Mouse (Mus musculus) MEL (cell line): ENCODE measurements around the gene Emc8. TPM values are rescaled to one million over a fixed set of nuclear protein-coding genes. Genes with fewer than 3 reads are reported as not detected.

Source experiments
- DNase-seq: peaks from one replicate; pipeline ENCODE4 v3.0.0; 2011; ENCODE audit warnings: low read depth, low spot score
- H3K27ac ChIP-seq: 2 replicates; pipeline ENCODE4 v1.5.1; 2012; ENCODE audit warnings: low read depth, mild to moderate bottlenecking, control low read depth, low read length, moderate library complexity; ENCODE audit not compliant: control insufficient read depth
- H3K27me3 ChIP-seq, 2 experiments: fragments of 150-350 bp in 1 of 2; sonication (generic) in 1 of 2; 2 replicates each; pipeline ENCODE4 v1.6.1; 2012; ENCODE audit warnings: low read length in 2 of 2, mild to moderate bottlenecking in 2 of 2, improper control_type of control experiment in 1 of 2, moderate library complexity in 1 of 2; ENCODE audit not compliant: insufficient read depth in 2 of 2, control insufficient read depth in 1 of 2
- H3K36me3 ChIP-seq, 2 experiments: 2 replicates each; pipeline ENCODE4 v1.6.1; 2012 to 2014; ENCODE audit warnings: low read length in 2 of 2, improper control_type of control experiment in 1 of 2, inconsistent platforms in 1 of 2, mild to moderate bottlenecking in 1 of 2; ENCODE audit not compliant: insufficient read depth in 2 of 2, control insufficient read depth in 1 of 2
- H3K4me1 ChIP-seq, 2 experiments: fragments of 150-350 bp in 1 of 2; sonication (generic) in 1 of 2; 2 replicates each; pipeline ENCODE4 v1.6.1; 2012; ENCODE audit warnings: low read length in 2 of 2, improper control_type of control experiment in 1 of 2, mild to moderate bottlenecking in 1 of 2; ENCODE audit not compliant: insufficient read depth in 2 of 2, control insufficient read depth in 1 of 2
- H3K4me3 ChIP-seq, 2 experiments: fragments of 150-350 bp in 1 of 2; sonication (generic) in 1 of 2; 2 replicates each; pipeline ENCODE4 v1.5.1; 2012; ENCODE audit warnings: low read depth in 2 of 2, low read length in 2 of 2, mild to moderate bottlenecking in 2 of 2, moderate library complexity in 2 of 2, control low read depth in 1 of 2, improper control_type of control experiment in 1 of 2; ENCODE audit not compliant: control insufficient read depth in 1 of 2, insufficient read depth in 1 of 2
- H3K79me2 ChIP-seq: 2 replicates; pipeline ENCODE4 v1.6.1; 2012; ENCODE audit warnings: mild to moderate bottlenecking, low read length, moderate library complexity; ENCODE audit not compliant: control insufficient read depth, poor library complexity, insufficient read depth
- H3K9ac ChIP-seq: 2 replicates; pipeline ENCODE4 v1.6.1; 2012; ENCODE audit warnings: low read depth, mild to moderate bottlenecking, control low read depth, low read length, moderate library complexity; ENCODE audit not compliant: control insufficient read depth, poor library complexity, severe bottlenecking
- H3K9me3 ChIP-seq: fragments of 150-350 bp; sonication (generic); replicated peaks from 2 replicates; pipeline ENCODE4 v1.6.1; 2012; ENCODE audit warnings: mild to moderate bottlenecking, low read length, improper control_type of control experiment, moderate library complexity; ENCODE audit not compliant: insufficient read depth
- BHLHE40 ChIP-seq: IDR thresholded peaks from 2 replicates; pipeline ENCODE4 v1.6.1; 2012; ENCODE audit warnings: low read depth, mild to moderate bottlenecking, inconsistent platforms, low read length, improper control_type of control experiment, borderline replicate concordance
- CTCF ChIP-seq, 3 experiments: IDR thresholded peaks in 2 of 3; conservative IDR thresholded peaks in 1 of 3; 2 replicates each; pipeline ENCODE4 v1.5.1; 2011 to 2012; ENCODE audit warnings: low read length in 3 of 3, low read depth in 2 of 3, mild to moderate bottlenecking in 2 of 3, improper control_type of control experiment in 1 of 3, inconsistent platforms in 1 of 3, mixed read lengths in 1 of 3, moderate library complexity in 1 of 3; ENCODE audit not compliant: control insufficient read depth in 1 of 3, insufficient read depth in 1 of 3, poor library complexity in 1 of 3, severe bottlenecking in 1 of 3
- E2F4 ChIP-seq: IDR thresholded peaks from 2 replicates; pipeline ENCODE4 v1.6.1; 2011; ENCODE audit warnings: low read depth, low read length, improper control_type of control experiment, borderline replicate concordance
- ELF1 ChIP-seq: IDR thresholded peaks from 2 replicates; pipeline ENCODE4 v1.6.1; 2014; ENCODE audit warnings: low read depth, mild to moderate bottlenecking, inconsistent platforms, low read length, improper control_type of control experiment, moderate library complexity
- EP300 ChIP-seq, 2 experiments: IDR thresholded peaks; 2 replicates each; pipeline ENCODE4 v1.6.1; 2011; ENCODE audit warnings: improper control_type of control experiment in 2 of 2, low read length in 2 of 2, low read depth in 1 of 2, mild to moderate bottlenecking in 1 of 2
- ETS1 ChIP-seq: IDR thresholded peaks from 2 replicates; pipeline ENCODE4 v1.6.1; 2012; ENCODE audit warnings: low read depth, mild to moderate bottlenecking, inconsistent platforms, low read length, improper control_type of control experiment, moderate library complexity
- JUND ChIP-seq: IDR thresholded peaks from 2 replicates; pipeline ENCODE4 v1.6.1; 2011; ENCODE audit warnings: low read depth, mild to moderate bottlenecking, improper control_type of control experiment, low read length
- MAFK ChIP-seq: IDR thresholded peaks from 2 replicates; pipeline ENCODE4 v1.6.1; 2011; ENCODE audit warnings: low read depth, mild to moderate bottlenecking, low read length, improper control_type of control experiment, borderline replicate concordance
- MAZ ChIP-seq: IDR thresholded peaks from 2 replicates; pipeline ENCODE4 v1.6.1; 2012; ENCODE audit warnings: low read depth, mild to moderate bottlenecking, inconsistent platforms, low read length, improper control_type of control experiment
- MEF2A ChIP-seq: IDR thresholded peaks from 2 replicates; pipeline ENCODE4 v1.6.1; 2014; ENCODE audit warnings: low read depth, mild to moderate bottlenecking, inconsistent platforms, low read length, improper control_type of control experiment; ENCODE audit not compliant: poor library complexity, insufficient replicate concordance, severe bottlenecking; ENCODE audit errors: extremely low read depth
- MYC ChIP-seq: IDR thresholded peaks from 2 replicates; pipeline ENCODE4 v1.6.1; 2011; ENCODE audit warnings: low read depth, mild to moderate bottlenecking, low read length, improper control_type of control experiment, moderate library complexity
- NELFE ChIP-seq: IDR thresholded peaks from 2 replicates; pipeline ENCODE4 v1.6.1; 2011; ENCODE audit warnings: low read depth, low read length, improper control_type of control experiment
- NRF1 ChIP-seq: IDR thresholded peaks from 2 replicates; pipeline ENCODE4 v1.6.1; 2014; ENCODE audit warnings: low read depth, mild to moderate bottlenecking, inconsistent platforms, low read length, improper control_type of control experiment, moderate library complexity; ENCODE audit not compliant: poor library complexity, insufficient read depth, severe bottlenecking
- POLR2A ChIP-seq, 2 experiments: IDR thresholded peaks; 2 replicates each; pipeline ENCODE4 v1.6.1; 2011 to 2012; ENCODE audit warnings: low read length in 2 of 2, mild to moderate bottlenecking in 2 of 2, control low read depth in 1 of 2, improper control_type of control experiment in 1 of 2, low read depth in 1 of 2, moderate library complexity in 1 of 2; ENCODE audit not compliant: control insufficient read depth in 1 of 2, insufficient read depth in 1 of 2, poor library complexity in 1 of 2
- RAD21 ChIP-seq: IDR thresholded peaks from 2 replicates; pipeline ENCODE4 v1.6.1; 2011; ENCODE audit warnings: mild to moderate bottlenecking, low read depth, low read length, improper control_type of control experiment
- RCOR1 ChIP-seq: IDR thresholded peaks from 2 replicates; pipeline ENCODE4 v1.6.1; 2012; ENCODE audit warnings: low read depth, mild to moderate bottlenecking, inconsistent platforms, low read length, improper control_type of control experiment
- SIN3A ChIP-seq: IDR thresholded peaks from 2 replicates; pipeline ENCODE4 v1.6.1; 2012; ENCODE audit warnings: low read length, improper control_type of control experiment, inconsistent platforms
- SMC3 ChIP-seq: IDR thresholded peaks from 2 replicates; pipeline ENCODE4 v1.6.1; 2011; ENCODE audit warnings: low read depth, low read length, improper control_type of control experiment
- TAL1 ChIP-seq: IDR thresholded peaks from 2 replicates; pipeline ENCODE4 v1.6.1; 2012; ENCODE audit warnings: mild to moderate bottlenecking, inconsistent platforms, low read length, moderate library complexity, mixed read lengths
- TBP ChIP-seq: IDR thresholded peaks from 2 replicates; pipeline ENCODE4 v1.8.0; 2011; ENCODE audit warnings: low read depth, low read length, improper control_type of control experiment
- UBTF ChIP-seq: IDR thresholded peaks from 2 replicates; pipeline ENCODE4 v1.6.1; 2012; ENCODE audit warnings: low read depth, mild to moderate bottlenecking, inconsistent platforms, low read length, improper control_type of control experiment, moderate library complexity, borderline replicate concordance; ENCODE audit not compliant: insufficient read depth
- USF1 ChIP-seq: IDR thresholded peaks from 2 replicates; pipeline ENCODE4 v1.6.1; 2014; ENCODE audit warnings: low read depth, mild to moderate bottlenecking, inconsistent platforms, low read length, improper control_type of control experiment, moderate library complexity
- ZMIZ1 ChIP-seq: IDR thresholded peaks from 2 replicates; pipeline ENCODE4 v1.6.1; 2012; ENCODE audit warnings: low read depth, mild to moderate bottlenecking, inconsistent platforms, low read length, improper control_type of control experiment, moderate library complexity
- polyA plus RNA-seq, 2 experiments: library from polyadenylated mRNA; stranded (reverse) in 1 of 2; unstranded in 1 of 2; fragments of >175 nt in 1 of 2; fragments of >200 nt in 1 of 2; gene quantifications; 2 replicates each; pipeline versions ENCODE4 v1.2.1 to v1.2.4; 2012; ENCODE audit warnings: low replicate concordance in 2 of 2, low read depth in 1 of 2; ENCODE audit not compliant: insufficient read length in 2 of 2, insufficient read depth in 1 of 2, missing spikeins in 1 of 2
- total RNA-seq: library from RNA; depleted of rRNA; stranded (reverse); fragments of 300-350 nt; gene quantifications from 2 replicates; pipeline ENCODE4 v1.2.3, GENCODE M21; 2012

Gene Emc8
- total and polyA plus RNA-seq, 3 experiments: 180 to 269 TPM; not detected in 1

DNA sequence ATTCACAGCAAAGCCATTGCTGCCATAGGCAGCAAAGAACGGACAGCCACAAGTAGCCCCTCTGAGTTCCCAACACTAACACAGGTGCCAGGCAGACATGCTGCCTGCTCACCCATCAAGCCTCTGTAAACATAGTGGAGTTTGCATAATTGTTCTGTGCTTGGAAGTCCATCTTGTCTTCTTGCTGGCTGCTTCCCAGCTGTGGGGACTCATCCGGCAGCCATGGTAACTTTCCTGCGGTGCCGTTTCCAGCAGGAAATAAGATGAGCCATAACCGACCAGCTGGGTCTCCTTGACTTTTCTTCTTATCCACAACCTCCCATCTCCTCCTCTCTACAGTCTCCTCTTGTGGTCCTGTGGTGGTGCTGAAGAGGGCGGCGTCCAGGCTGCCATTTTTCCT lies 30.1 kb upstream of the Emc8 start:
- H3K4me1 ChIP-seq: no peaks in the 10 kb centered on the region
- no peaks in the 10 kb centered on the region for H3K9me3 ChIP-seq
- no peak overlapping the region for H3K4me3 ChIP-seq
- no peaks in the 10 kb centered on the region for H3K79me2 ChIP-seq
- no peak overlapping the region for H3K9ac ChIP-seq
- no peak overlapping the region for H3K27ac ChIP-seq
- DNase-seq: no peak
- H3K36me3 ChIP-seq: no peaks in the 10 kb centered on the region
- no peak for TF ChIP-seq TAL1
- TF ChIP-seq BHLHE40: no peak
- TF ChIP-seq TBP: no peak
- TF ChIP-seq SMC3: no peak
- TF ChIP-seq POLR2A (IDR thresholded peaks at IDR 0.05; ENCODE audit: control insufficient read depth in 1 of 2, insufficient read depth in 1 of 2, low read depth in 1 of 2, low read length in 2 of 2, poor library complexity in 1 of 2): no peak
- TF ChIP-seq RCOR1: no peak
- TF ChIP-seq NELFE: no peak
- no peak for TF ChIP-seq MEF2A
- TF ChIP-seq NRF1: no peak
- no peak for TF ChIP-seq UBTF
- no peak for TF ChIP-seq ZMIZ1
- no peak for TF ChIP-seq ETS1
- TF ChIP-seq SIN3A: no peak
- no peak for TF ChIP-seq EP300 (IDR thresholded peaks at IDR 0.05; ENCODE audit: low read depth in 1 of 2, low read length in 2 of 2)
- H3K27me3 ChIP-seq: no peaks in the 10 kb centered on the region

DNA sequence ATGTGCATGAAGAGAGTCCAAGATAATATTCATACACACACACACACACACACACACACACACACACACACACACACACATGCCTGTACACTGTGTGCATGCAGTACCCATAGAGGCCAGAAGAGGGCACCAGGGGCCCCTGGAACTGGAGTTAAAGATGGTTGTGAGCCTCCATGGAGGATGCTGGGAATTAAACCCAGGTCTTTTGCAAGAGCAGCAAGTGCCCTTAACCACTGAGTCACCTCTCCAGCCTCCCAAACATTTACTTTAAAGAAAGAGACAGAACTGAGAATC lies 29.6 kb upstream of the Emc8 start:
- TF ChIP-seq RAD21 (peak; percentile 15; the same call in 1 of the 2 replicates), ELF1 (no peak), TBP (no peak), MAZ (no peak), CTCF (IDR thresholded peaks at IDR 0.05 in 2 of 3, conservative IDR thresholded peaks at IDR 0.05 in 1 of 3; ENCODE audit: control insufficient read depth in 1 of 3, insufficient read depth in 1 of 3, low read depth in 2 of 3, low read length in 3 of 3, poor library complexity in 1 of 3, severe bottlenecking in 1 of 3) (peak; percentile 47 to 64 (median 50); a peak in 5 of 6 replicates), E2F4 (no peak), MYC (no peak), TAL1 (no peak), MAFK (no peak), JUND (no peak), USF1 (no peak)
- H3K9ac ChIP-seq: no peak overlapping the region
- no peaks in the 10 kb centered on the region for H3K79me2 ChIP-seq
- DNase-seq: no peak
- no peak overlapping the region for H3K4me3 ChIP-seq
- H3K4me1 ChIP-seq: no peaks in the 10 kb centered on the region
- H3K36me3 ChIP-seq: no peaks in the 10 kb centered on the region
- H3K27ac ChIP-seq: no peak overlapping the region
- no peaks in the 10 kb centered on the region for H3K9me3 ChIP-seq
- no peaks in the 10 kb centered on the region for H3K27me3 ChIP-seq
